Mouse (Mus musculus) erythroid progenitor cell, adult 5-6 weeks (primary cell): ENCODE measurements around the gene Lyzl6. TPM values are rescaled to one million over a fixed set of nuclear protein-coding genes. Genes with fewer than 3 reads are reported as not detected.

Source experiments
- ATAC-seq: replicated peaks from 2 replicates; pipeline ENCODE4 v1.8.0; 2016; ENCODE audit warnings: moderate number of reproducible peaks, mild to moderate bottlenecking, moderate TSS enrichment, inconsistent platforms; ENCODE audit not compliant: poor library complexity, low FRiP score, severe bottlenecking
- total RNA-seq, 2 experiments: library from RNA; stranded (forward) in 1 of 2; stranded (reverse) in 1 of 2; fragments of 150-400 nt in 1 of 2; fragments of 186-747, 209-891 nt in 1 of 2; gene quantifications; 2 replicates each; pipeline versions ENCODE4 v1.2.3 to v1.2.4; 2015 to 2017; ENCODE audit warnings: low replicate concordance in 2 of 2

The Lyzl6 gene
- total RNA-seq, 2 experiments from 2014 or later, result not detected

GRCm38 (mm10) chr11:103647921-103648620, 9.4 kb upstream of the Lyzl6 start:
- no peak for ATAC-seq

GRCm38 (mm10) chr11:103646301-103646700, 7.6 kb upstream of the Lyzl6 start:
- ATAC-seq, result no peak

- no peak for ATAC-seq
Measured at GRCm38 (mm10) chr11:103645731-103646130, 7.0 kb upstream of the Lyzl6 start.

GRCm38 (mm10) chr11:103643211-103643610, 4.5 kb upstream of the Lyzl6 start:
- no peak for ATAC-seq

- ATAC-seq, result no peak
Measured at GRCm38 (mm10) chr11:103639407-103639946, 787 bp upstream of the Lyzl6 start.

DNA sequence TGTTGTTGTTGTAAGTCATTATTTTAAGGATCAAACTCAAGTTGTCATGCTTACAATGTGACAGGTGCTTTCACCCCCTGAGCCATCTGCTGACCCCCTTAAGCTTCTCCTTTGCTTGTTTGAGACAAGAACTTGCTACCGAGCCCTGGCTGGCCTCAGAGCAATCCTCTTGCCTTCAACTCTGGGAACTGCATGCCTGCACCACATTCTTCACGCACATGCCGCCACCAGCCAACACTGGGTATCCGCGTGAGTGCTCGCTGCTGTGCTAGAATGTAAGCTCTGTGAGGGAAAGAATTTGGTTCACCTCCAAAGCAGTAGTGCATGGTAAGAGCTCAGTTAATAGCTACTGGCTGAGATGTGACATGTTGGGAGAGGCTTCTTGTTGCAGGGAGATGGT, 2.4 kb downstream of the Lyzl6 start:
- ATAC-seq, result no peak

- ATAC-seq, result no peak
Measured at GRCm38 (mm10) chr11:103635481-103635880, 3.2 kb downstream of the Lyzl6 start.

- no peak for ATAC-seq
Measured at GRCm38 (mm10) chr11:103634806-103635205, 3.9 kb downstream of the Lyzl6 start.

- ATAC-seq, result no peak
Measured at GRCm38 (mm10) chr11:103627453-103627852, 11.2 kb downstream of the Lyzl6 start.

DNA sequence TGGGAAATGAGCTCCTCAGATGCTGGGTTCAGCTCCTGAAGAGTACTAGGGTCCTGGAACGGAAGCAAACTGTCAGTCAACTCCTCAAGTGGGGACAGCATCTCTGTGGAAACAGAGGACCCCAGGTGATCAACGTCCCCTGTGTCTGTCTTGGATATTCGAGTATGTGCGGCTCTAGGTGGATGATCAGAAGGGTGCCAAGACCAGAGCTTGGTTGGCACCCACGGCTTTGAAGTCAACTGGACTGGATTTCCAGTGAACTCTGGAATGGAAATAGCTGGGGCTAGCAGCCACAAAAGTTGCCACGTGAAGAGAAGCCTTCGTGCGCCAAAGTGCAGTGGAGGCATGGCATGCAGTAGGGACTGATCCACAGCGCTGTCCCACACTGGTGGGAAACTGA, 17.6 kb downstream of the Lyzl6 start, which contains the start of gene Gm884:
TSS of gene Gm884 (minus strand) at position 101 of the 400 bp plus-strand sequence.
- ATAC-seq, result no peak

DNA sequence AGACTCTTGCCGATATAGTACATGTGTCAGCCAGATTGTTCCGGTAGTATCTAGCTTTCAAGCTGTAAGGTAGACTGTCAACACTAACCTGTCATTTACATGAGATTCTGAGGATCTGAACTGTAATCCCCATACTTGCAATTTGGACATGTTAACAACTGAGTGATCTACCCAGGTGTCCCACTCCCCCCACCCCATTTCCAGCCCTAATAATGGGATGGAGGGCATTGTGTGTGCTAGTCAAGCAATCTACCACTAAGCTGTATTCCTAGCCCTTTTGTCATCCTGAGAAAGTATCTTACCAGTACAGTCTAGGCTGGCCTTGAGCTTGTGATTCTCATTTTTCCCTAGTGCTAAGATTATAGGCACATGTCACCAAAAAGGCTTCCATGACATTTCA, 27.9 kb downstream of the Lyzl6 start:
- ATAC-seq, result no peak

- ATAC-seq, result no peak
Measured at GRCm38 (mm10) chr11:103606611-103607010, 32.1 kb downstream of the Lyzl6 start.

Other genes starting within 250 kb of the Lyzl6 start
- gene Plekhm1, start 226.2 kb downstream of the Lyzl6 start, total RNA-seq (2015; ENCODE audit: low replicate concordance), result 15.1 and 18.0 TPM in 2 replicates
- gene Plekhm1, start 226.2 kb downstream of the Lyzl6 start, total RNA-seq (2017; ENCODE audit: low replicate concordance), result 4.2 and 5.5 TPM in 2 replicates
- not detected in 2 replicates for gene Lrrc37a, start 134.3 kb downstream of the Lyzl6 start, total RNA-seq (2015; ENCODE audit: low replicate concordance)
- gene Lrrc37a, start 134.3 kb downstream of the Lyzl6 start, total RNA-seq (2017; ENCODE audit: low replicate concordance), result not detected in 2 replicates
- gene Gm884, start 17.8 kb downstream of the Lyzl6 start, total RNA-seq (2015; ENCODE audit: low replicate concordance), result not detected in 2 replicates
- not detected in 2 replicates for gene Gm884, start 17.8 kb downstream of the Lyzl6 start, total RNA-seq (2017; ENCODE audit: low replicate concordance)
- gene Rprml, start 10.7 kb upstream of the Lyzl6 start, total RNA-seq (2015; ENCODE audit: low replicate concordance), result not detected in 2 replicates
- not detected in 2 replicates for gene Rprml, start 10.7 kb upstream of the Lyzl6 start, total RNA-seq (2017; ENCODE audit: low replicate concordance)
- 13.0 and 16.3 TPM in 2 replicates for gene Gosr2, start 59.0 kb upstream of the Lyzl6 start, total RNA-seq (2015; ENCODE audit: low replicate concordance)
- gene Gosr2, start 59.0 kb upstream of the Lyzl6 start, total RNA-seq (2017; ENCODE audit: low replicate concordance), result 14.8 and 15.2 TPM in 2 replicates
- gene Wnt9b, start 110.9 kb upstream of the Lyzl6 start, total RNA-seq (2015; ENCODE audit: low replicate concordance), result not detected in 2 replicates
- gene Wnt9b, start 110.9 kb upstream of the Lyzl6 start, total RNA-seq (2017; ENCODE audit: low replicate concordance), result not detected in 2 replicates
- not detected in 2 replicates for gene Wnt3, start 135.3 kb upstream of the Lyzl6 start, total RNA-seq (2015; ENCODE audit: low replicate concordance)
- gene Wnt3, start 135.3 kb upstream of the Lyzl6 start, total RNA-seq (2017; ENCODE audit: low replicate concordance), result not detected in 2 replicates